Mouse (Mus musculus): ENCODE measurements at regions not wholly inside any gene's neighbourhood (a gene's known extent, or its start where the extent isn't known, plus 50 kb on each side); places are given as distances from the start of the nearest gene placed in this dataset.
"Not testable (repeated sequence)": the region's sequence is repeated elsewhere in the genome, so short reads cannot be mapped to it uniquely, and the experiment has no call there.

DNA sequence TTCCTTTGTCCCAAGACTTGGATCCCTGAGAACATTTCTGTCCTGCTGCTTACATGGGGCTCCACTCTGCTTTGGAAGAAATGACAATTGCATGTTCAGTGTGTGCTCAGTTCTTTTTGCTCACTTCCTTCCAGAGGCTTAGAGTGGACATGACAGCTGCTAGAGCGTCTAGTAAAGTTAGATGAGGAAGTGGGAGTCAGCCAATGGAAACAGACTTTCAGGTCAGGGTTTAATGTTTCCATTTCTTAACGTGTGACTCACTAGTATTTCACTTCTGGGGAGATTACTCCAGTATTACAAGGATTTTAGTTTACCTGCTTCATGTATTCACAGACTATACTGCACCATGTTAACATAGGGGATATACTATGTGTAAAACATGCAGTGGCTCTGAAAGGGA lies 759.3 kb upstream of the Gm38303 start:
- no peaks in the 10 kb centered on the region for H3K9me3 ChIP-seq
- no peak overlapping the region for H3K9ac ChIP-seq
- no peaks in the 10 kb centered on the region for H3K36me3 ChIP-seq
- H3K27ac ChIP-seq: no peak overlapping the region
- WGBS: 52% methylated on average over 2 of the region's 2 CpGs
- H3K4me2 ChIP-seq: no peak overlapping the region
- H3K4me1 ChIP-seq: no peaks in the 10 kb centered on the region
- ATAC-seq (ENCODE audit: borderline replicate concordance, extremely low read depth, low FRiP score, low TSS enrichment): no peak
- H3K4me3 ChIP-seq: no peak overlapping the region
- no peaks in the 10 kb centered on the region for H3K27me3 ChIP-seq

DNA sequence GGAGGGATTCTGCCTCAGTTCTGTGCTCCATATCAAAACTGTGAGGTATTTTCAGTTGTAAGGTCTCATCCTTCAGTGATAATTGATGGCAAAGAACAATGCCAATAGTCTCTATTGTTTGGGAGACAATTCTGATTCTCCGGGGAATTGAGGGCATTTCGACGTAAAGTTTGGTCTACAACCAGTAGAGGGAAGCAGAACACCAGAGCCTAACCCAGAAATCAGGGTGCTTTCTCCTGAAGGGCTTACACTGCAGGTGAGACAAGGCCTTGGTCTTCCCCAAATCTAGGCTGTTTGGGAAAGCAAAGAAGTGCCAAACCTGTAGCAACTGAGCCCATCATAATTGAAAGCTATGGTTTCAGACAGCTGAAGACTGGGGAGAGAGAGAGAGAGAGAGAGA lies 758.7 kb upstream of the Gm38303 start:
- no peaks in the 10 kb centered on the region for H3K36me3 ChIP-seq
- H3K9ac ChIP-seq: no peak overlapping the region
- 71% methylated on average over 3 of the region's 3 CpGs for WGBS
- no peak for ATAC-seq (ENCODE audit: borderline replicate concordance, extremely low read depth, low FRiP score, low TSS enrichment)
- no peak overlapping the region for H3K4me2 ChIP-seq
- H3K27ac ChIP-seq: no peak overlapping the region
- H3K4me3 ChIP-seq: no peak overlapping the region
- no peaks in the 10 kb centered on the region for H3K27me3 ChIP-seq
- H3K9me3 ChIP-seq: no peaks in the 10 kb centered on the region
- H3K4me1 ChIP-seq: no peaks in the 10 kb centered on the region

DNA sequence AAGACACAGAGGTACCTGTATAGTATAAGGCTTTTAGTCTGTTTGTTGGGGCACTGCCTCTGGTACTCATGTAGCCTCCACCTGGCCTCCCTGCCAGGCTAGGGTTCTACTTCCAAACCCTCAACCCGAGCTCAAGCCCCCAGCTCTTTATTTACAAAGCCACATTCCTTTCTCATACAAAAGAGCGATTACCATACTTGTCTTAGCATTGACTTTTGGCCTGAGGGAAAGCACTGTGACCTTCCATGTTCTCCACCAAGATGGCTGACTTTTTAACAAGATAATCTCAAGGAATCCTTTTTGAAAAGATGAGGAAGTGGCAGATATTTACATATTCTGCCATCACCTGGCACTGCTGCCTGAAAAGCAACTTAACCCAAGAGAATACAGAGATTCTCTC lies 747.8 kb upstream of the Gm38303 start:
- Histone ChIP-seq H3K9me3 (no peaks in the 10 kb centered on the region), H3K4me1 (no peaks in the 10 kb centered on the region), H3K9ac (no peak overlapping the region), H3K36me3 (no peaks in the 10 kb centered on the region), H3K27me3 (no peaks in the 10 kb centered on the region), H3K4me3 (no peak overlapping the region), H3K4me2 (no peak overlapping the region), H3K27ac (no peak overlapping the region)
- 35% methylated on average over 2 of the region's 2 CpGs for WGBS
- ATAC-seq (ENCODE audit: borderline replicate concordance, extremely low read depth, low FRiP score, low TSS enrichment): no peak

DNA sequence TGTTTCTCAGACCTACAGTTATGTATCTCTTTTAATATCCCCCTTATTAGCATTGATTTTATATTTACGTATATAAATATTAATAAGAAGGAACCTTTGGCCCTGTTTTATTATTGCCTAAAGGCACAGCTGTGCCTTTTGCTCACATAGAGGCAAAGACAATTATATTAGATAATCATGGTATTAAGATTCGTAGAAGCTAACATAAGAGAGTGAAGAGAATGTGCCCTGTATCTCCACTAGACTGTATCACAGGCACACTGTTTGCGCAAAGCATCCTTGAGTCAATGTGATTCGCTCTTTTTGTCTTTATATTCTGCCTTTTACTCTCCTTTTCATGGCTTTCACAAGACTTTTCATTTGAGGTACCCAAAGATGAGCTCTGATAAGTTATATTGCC lies 738.5 kb upstream of the Gm38303 start:
- no peak overlapping the region for H3K4me3 ChIP-seq
- no peaks in the 10 kb centered on the region for H3K36me3 ChIP-seq
- no peak overlapping the region for H3K9ac ChIP-seq
- H3K4me1 ChIP-seq: no peaks in the 10 kb centered on the region
- H3K9me3 ChIP-seq: no peaks in the 10 kb centered on the region
- H3K27me3 ChIP-seq: no peaks in the 10 kb centered on the region
- ATAC-seq (ENCODE audit: borderline replicate concordance, extremely low read depth, low FRiP score, low TSS enrichment): no peak
- H3K4me2 ChIP-seq: no peak overlapping the region
- WGBS: 78% methylated on average over 4 of the region's 4 CpGs
- H3K27ac ChIP-seq: no peak overlapping the region

DNA sequence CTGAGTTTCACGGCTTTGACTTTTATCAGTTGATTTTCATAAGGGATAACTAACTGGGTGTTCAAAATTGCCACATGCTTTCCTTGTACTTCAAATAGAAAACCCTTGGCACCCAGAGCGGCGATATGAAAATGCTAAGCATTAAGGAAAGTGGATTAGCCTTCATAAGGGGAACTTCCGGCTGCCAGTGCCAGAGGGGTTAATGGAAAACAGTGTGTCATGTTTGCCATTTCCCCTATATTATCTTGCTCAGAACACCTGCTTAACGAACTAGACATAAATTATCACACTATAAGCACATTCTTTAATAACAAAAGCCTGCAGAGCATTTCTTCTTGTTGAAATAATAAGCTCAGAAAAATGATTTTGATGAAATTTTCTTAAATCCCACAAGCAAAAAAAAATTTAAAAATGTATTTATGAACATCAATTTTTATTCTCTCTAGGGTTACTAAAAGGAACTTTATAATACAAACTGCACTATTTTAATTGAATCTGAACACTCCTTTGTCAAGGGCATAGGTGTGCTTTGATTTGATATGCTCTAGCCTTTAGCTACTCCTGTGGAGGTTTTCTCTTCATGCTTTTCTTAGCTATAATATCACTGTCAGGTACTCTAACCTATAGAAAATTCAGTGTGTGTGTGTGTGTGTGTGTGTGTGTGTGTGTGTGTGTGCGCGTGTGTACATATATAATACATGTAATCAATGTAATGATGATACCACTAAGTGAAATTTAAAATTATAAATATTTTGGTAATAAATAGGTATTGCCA lies 699.7 kb upstream of the Gm38303 start:
- no peaks in the 10 kb centered on the region for H3K27me3 ChIP-seq
- H3K9me3 ChIP-seq: no peaks in the 10 kb centered on the region
- no peak overlapping the region for H3K4me3 ChIP-seq
- no peak overlapping the region for H3K27ac ChIP-seq
- 78% methylated on average over 7 of the region's 7 CpGs for WGBS
- H3K4me2 ChIP-seq: no peak overlapping the region
- no peaks in the 10 kb centered on the region for H3K4me1 ChIP-seq
- H3K36me3 ChIP-seq: no peaks in the 10 kb centered on the region
- H3K9ac ChIP-seq: no peak overlapping the region
- ATAC-seq (ENCODE audit: borderline replicate concordance, extremely low read depth, low FRiP score, low TSS enrichment): no peak

DNA sequence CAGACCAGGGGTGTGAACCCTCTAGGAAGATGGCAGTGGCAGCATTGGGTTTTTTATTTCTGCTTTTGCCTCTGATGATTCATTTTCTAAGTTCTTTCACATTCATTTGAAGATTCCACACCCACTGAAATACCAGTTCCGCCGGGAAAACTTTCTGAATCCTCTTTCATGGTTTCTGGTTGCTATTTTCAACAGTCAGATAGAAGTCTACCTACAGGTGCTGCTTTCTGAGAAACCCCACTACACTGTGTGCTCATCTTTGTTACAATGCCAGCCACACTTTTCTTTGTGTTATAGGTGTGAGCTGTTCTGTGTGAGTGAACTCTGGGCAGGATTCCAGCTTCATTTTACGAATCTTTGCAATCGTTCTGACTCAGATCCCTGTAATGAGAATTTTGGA lies 694.5 kb upstream of the Gm38303 start:
- ATAC-seq (ENCODE audit: borderline replicate concordance, extremely low read depth, low FRiP score, low TSS enrichment): no peak
- no peak overlapping the region for H3K4me2 ChIP-seq
- H3K4me1 ChIP-seq: no peaks in the 10 kb centered on the region
- H3K27me3 ChIP-seq: no peaks in the 10 kb centered on the region
- no peaks in the 10 kb centered on the region for H3K36me3 ChIP-seq
- H3K4me3 ChIP-seq: no peak overlapping the region
- H3K9ac ChIP-seq: no peak overlapping the region
- H3K27ac ChIP-seq: no peak overlapping the region
- 79% methylated on average over 4 of the region's 4 CpGs for WGBS
- H3K9me3 ChIP-seq: no peaks in the 10 kb centered on the region

DNA sequence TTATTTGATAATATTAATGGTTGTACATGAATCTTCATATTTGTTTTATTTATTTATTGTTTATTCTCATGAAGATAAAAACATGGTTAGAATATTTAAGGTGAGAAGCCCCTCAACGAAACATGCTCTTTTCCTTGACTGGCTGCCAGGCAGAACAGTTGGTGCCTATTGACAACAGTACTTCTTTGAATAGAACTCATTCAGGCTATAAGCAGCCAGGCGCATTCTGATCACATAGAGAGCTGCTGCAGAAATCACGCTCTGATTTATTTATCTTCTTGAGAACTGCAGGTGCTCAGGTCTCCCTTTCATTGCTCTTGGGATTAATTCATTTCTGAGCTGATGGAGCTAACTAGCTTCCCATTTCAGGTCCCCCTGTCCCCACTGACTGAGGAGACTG lies 688.9 kb upstream of the Gm38303 start:
- Histone ChIP-seq H3K9me3 (no peaks in the 10 kb centered on the region), H3K27ac (no peak overlapping the region), H3K9ac (no peak overlapping the region), H3K27me3 (no peaks in the 10 kb centered on the region), H3K4me3 (no peak overlapping the region), H3K36me3 (no peaks in the 10 kb centered on the region), H3K4me2 (no peak overlapping the region), H3K4me1 (no peaks in the 10 kb centered on the region)
- 76% methylated on average over 3 of the region's 3 CpGs for WGBS
- ATAC-seq (ENCODE audit: borderline replicate concordance, extremely low read depth, low FRiP score, low TSS enrichment): no peak

DNA sequence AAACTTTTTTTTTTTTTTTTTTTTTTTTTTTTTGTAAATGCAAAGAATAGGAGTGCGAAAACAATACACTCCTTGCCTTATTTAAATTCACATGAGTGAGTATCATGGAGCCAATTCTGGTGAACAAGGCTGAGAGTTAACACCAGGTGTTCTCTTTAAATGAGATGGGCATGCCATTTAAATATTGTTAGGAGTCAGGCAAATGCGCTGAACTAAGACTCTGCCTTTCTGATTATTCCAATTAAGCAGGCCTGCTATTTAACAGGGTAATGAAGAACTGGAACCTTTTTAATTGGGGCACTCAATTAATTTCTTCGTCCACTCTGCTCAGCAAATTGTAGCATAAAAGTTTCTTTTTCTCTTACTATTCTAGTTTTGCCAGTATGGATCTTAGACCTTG lies 684.6 kb upstream of the Gm38303 start:
- Histone ChIP-seq H3K36me3 (no peaks in the 10 kb centered on the region), H3K27me3 (no peaks in the 10 kb centered on the region), H3K27ac (no peak overlapping the region), H3K4me2 (no peak overlapping the region), H3K9ac (no peak overlapping the region), H3K4me3 (no peak overlapping the region), H3K9me3 (no peaks in the 10 kb centered on the region), H3K4me1 (no peaks in the 10 kb centered on the region)
- no peak for ATAC-seq (ENCODE audit: borderline replicate concordance, extremely low read depth, low FRiP score, low TSS enrichment)
- WGBS: 75% methylated on average over 3 of the region's 3 CpGs

DNA sequence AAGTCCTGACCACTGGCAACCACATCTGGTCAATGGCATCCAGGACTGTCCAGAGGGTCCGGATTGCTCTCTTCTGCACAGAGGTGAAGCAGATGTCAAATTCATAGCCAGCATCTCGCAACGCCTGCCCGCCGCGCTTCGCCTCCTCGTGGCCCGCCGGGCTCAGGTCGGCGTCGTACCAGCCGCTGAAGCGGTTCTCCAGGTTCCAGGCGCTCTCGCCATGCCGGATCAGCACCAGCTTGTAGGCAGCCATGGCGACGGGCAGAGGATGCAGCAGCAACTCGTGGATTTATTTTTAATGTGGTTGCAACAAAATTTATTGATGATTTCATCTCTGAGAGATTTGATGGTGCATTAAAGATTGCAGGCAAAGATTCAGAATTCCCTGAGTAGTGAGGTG lies 679.4 kb upstream of the Gm38303 start:
- H3K4me2 ChIP-seq; H3K27ac ChIP-seq; H3K27me3 ChIP-seq; H3K4me1 ChIP-seq; H3K4me3 ChIP-seq; H3K36me3 ChIP-seq; ATAC-seq (ENCODE audit: borderline replicate concordance, extremely low read depth, low FRiP score, low TSS enrichment); H3K9me3 ChIP-seq; H3K9ac ChIP-seq: not testable (repeated sequence)
- WGBS: 92% methylated on average over 8 of the region's 21 CpGs

DNA sequence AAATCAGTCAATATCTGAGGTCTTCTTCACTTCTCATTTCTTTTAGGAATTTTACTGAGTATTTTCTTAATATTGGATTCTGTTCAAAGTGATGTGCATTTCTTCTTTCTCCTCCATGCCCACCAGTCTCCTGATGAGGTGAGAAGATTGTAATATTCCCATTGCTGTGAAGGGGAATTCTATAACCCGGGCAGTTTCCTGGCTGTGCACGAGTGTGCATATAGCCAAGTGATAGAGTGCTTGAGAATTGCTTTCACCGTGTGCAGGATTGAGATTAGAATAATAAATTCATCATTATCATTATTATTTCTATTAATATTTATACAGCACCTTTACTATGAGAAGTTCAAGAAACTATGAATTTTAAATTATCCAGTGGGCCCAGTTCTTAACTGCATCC lies 671.9 kb upstream of the Gm38303 start:
- no peak overlapping the region for H3K27ac ChIP-seq
- H3K9me3 ChIP-seq: no peaks in the 10 kb centered on the region
- no peaks in the 10 kb centered on the region for H3K27me3 ChIP-seq
- H3K4me1 ChIP-seq: no peaks in the 10 kb centered on the region
- H3K9ac ChIP-seq: no peak overlapping the region
- no peak overlapping the region for H3K4me3 ChIP-seq
- no peak overlapping the region for H3K4me2 ChIP-seq
- no peak for ATAC-seq (ENCODE audit: borderline replicate concordance, extremely low read depth, low FRiP score, low TSS enrichment)
- WGBS: 77% methylated on average over 3 of the region's 3 CpGs
- H3K36me3 ChIP-seq: no peaks in the 10 kb centered on the region

DNA sequence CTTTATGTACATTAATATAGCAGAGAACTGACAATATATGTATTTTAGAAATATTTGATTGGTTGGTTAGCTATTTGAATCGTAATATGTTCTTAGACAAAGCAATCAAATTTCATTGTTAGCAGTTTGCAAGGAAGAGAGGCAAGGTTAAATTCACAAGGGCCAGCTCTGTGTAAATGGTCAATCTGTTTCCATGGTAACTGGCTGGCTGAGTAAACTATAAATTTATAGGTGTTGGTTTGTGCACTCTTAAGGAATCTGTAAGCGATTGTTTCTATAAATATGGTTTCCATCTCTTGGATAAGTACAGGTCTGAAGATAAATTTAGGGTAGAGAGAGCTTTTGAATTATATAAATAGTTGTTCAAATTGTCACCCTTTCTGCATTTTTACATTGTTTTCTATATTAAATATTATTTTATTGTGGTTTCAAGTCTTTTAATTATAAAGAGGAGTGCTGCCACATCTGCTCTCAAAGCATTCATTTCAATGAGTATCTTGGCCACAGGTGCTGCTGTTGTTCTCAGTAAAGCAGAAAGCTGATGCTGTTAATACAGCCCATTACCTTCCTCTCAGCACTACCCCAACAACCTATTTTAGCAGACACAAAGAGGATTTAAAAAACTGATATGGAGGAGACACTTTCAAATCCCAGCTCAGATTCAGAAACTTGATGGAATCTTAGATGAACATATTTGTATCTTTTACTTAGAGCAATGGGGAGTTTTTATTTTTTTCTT lies 671.2 kb upstream of the Gm38303 start:
- Histone ChIP-seq H3K36me3 (no peaks in the 10 kb centered on the region), H3K27me3 (no peaks in the 10 kb centered on the region), H3K4me2 (no peak overlapping the region), H3K4me1 (no peaks in the 10 kb centered on the region), H3K27ac (no peak overlapping the region), H3K9ac (no peak overlapping the region), H3K9me3 (no peaks in the 10 kb centered on the region), H3K4me3 (no peak overlapping the region)
- no peak for ATAC-seq (ENCODE audit: borderline replicate concordance, extremely low read depth, low FRiP score, low TSS enrichment)
- 70% methylated on average over 2 of the region's 2 CpGs for WGBS

DNA sequence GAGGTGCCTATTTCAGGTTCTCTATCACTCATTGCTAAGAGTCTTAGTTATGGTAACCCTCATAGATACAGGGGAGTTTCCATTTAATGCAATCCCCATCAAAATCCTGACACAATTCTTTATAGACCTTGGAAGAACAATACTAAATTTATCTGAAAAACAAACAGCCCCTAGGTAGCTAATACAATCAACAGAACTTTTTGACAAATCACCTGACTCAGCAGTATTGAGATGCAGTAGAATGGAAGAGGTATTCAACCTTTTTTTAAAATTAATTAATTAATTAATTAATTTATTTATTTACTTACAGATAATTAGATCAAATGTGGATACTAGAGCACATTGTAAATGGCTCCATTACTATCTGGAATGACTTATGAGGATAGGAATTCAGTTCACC lies 643.5 kb upstream of the Gm38303 start:
- H3K27ac ChIP-seq: no peak overlapping the region
- no peak overlapping the region for H3K4me3 ChIP-seq
- no peaks in the 10 kb centered on the region for H3K4me1 ChIP-seq
- no peak overlapping the region for H3K9ac ChIP-seq
- no peaks in the 10 kb centered on the region for H3K9me3 ChIP-seq
- no peaks in the 10 kb centered on the region for H3K36me3 ChIP-seq
- no peak for ATAC-seq (ENCODE audit: borderline replicate concordance, extremely low read depth, low FRiP score, low TSS enrichment)
- no peak overlapping the region for H3K4me2 ChIP-seq
- H3K27me3 ChIP-seq: no peaks in the 10 kb centered on the region
